In the genomic region with DNA sequence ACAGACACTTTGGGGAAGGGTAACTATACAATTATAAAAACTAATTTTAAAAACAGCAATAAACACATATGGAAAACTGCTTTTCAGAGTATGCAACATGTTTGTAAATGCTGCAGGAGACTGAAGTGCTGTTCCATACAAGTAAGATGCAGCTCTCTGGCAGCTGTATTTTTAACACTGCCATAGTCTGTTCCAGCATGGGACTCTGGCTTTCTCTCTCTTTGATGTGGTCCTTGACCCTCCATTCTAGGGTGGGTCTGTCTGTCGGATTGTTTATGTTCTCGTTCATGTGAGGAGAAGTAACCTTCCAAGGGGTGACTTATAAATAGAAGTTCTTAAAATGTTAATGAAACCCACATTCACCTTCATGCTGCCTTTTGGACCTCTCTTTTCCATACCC, we compare ENCODE assay signal across 26 mouse cellular contexts.
DNase-seq lines count a peak whose midpoint lies in the region; ATAC-seq and TF ChIP-seq lines count a peak whose summit lies in the region.
"Had no signal": no experiment of that assay in that cellular context is flagged by ENCODE, and none has a peak within 500 bp of the region (broad histone marks: within the 10 kb centered on the region; RNA-seq: fewer than 3 reads in every experiment).

No protein-coding gene starts in this region.

- no peaks in the 10 kb centered on the region for H3K4me1 ChIP-seq in embryonic facial prominence, embryonic 14.5 days (ENCODE audit: control insufficient read depth, insufficient read depth, low read length)
- H3K4me1 ChIP-seq in embryonic facial prominence, embryonic 10.5 days: peaks cover 6% of the 10 kb centered on the region; the same call in 1 of the 2 replicates
- no peaks in the 10 kb centered on the region for H3K4me1 ChIP-seq in limb, embryonic 11.5 days (ENCODE audit: control insufficient read depth, insufficient read depth, low read length)
- peaks cover 13% of the 10 kb centered on the region; the same call in 1 of the 2 replicates for H3K4me1 ChIP-seq in limb, embryonic 10.5 days
- 0 out of 2 replicates have a peak, but pooled peaks cover 5% of the 10 kb centered on the region for H3K4me1 ChIP-seq in limb, embryonic 13.5 days
- no peaks in the 10 kb centered on the region for H3K4me1 ChIP-seq in hindbrain, postnatal 0 days (ENCODE audit: insufficient read depth, low read length)
- H3K4me1 ChIP-seq: embryonic facial prominence, embryonic 12.5 days; heart, embryonic 10.5 days; heart, embryonic 13.5 days; intestine, embryonic 15.5 days had no signal

- H3K9ac ChIP-seq in embryonic facial prominence, embryonic 14.5 days (ENCODE audit: low read depth, low read length): no peak overlapping the region
- H3K9ac ChIP-seq in limb, embryonic 11.5 days (ENCODE audit: low read length): no peak overlapping the region
- H3K9ac ChIP-seq in limb, embryonic 13.5 days: no peak overlapping the region
- H3K9ac ChIP-seq in hindbrain, postnatal 0 days (replicated peaks; ENCODE audit: low read length): no peak overlapping the region
- H3K9ac ChIP-seq: embryonic facial prominence, embryonic 12.5 days; forebrain, embryonic 13.5 days; forebrain, postnatal 0 days; heart, embryonic 13.5 days; hindbrain, embryonic 14.5 days; intestine, embryonic 15.5 days had no signal

- 13% methylated on average over 2 of the region's 2 CpGs for WGBS in embryonic facial prominence, embryonic 14.5 days
- WGBS in embryonic facial prominence, embryonic 10.5 days: 19% methylated on average over 2 of the region's 2 CpGs
- 7% methylated on average over 2 of the region's 2 CpGs for WGBS in limb, embryonic 11.5 days
- WGBS in limb, embryonic 10.5 days: 8% methylated on average over 2 of the region's 2 CpGs
- WGBS in limb, embryonic 13.5 days: 7% methylated on average over 2 of the region's 2 CpGs
- 32% methylated on average over 2 of the region's 2 CpGs for WGBS in hindbrain, postnatal 0 days

- no peaks in the 10 kb centered on the region for H3K36me3 ChIP-seq in embryonic facial prominence, embryonic 14.5 days (ENCODE audit: control insufficient read depth, insufficient read depth, low read length)
- H3K36me3 ChIP-seq in embryonic facial prominence, embryonic 10.5 days (replicated peaks): no peaks in the 10 kb centered on the region
- H3K36me3 ChIP-seq in limb, embryonic 11.5 days (ENCODE audit: control insufficient read depth, insufficient read depth, low read length): no peaks in the 10 kb centered on the region
- no peaks in the 10 kb centered on the region for H3K36me3 ChIP-seq in limb, embryonic 10.5 days
- no peaks in the 10 kb centered on the region for H3K36me3 ChIP-seq in limb, embryonic 13.5 days
- H3K36me3 ChIP-seq in hindbrain, postnatal 0 days (ENCODE audit: insufficient read depth, low read length): no peaks in the 10 kb centered on the region
- H3K36me3 ChIP-seq: embryonic facial prominence, embryonic 12.5 days; G1E; heart, embryonic 10.5 days; heart, embryonic 13.5 days; intestine, embryonic 15.5 days had no signal

- H3K4me2 ChIP-seq in embryonic facial prominence, embryonic 14.5 days (ENCODE audit: low read depth, low read length): no peak overlapping the region
- no peak overlapping the region for H3K4me2 ChIP-seq in limb, embryonic 11.5 days (ENCODE audit: low read depth, severe bottlenecking)
- H3K4me2 ChIP-seq in limb, embryonic 13.5 days (replicated peaks): no peak overlapping the region
- H3K4me2 ChIP-seq in hindbrain, postnatal 0 days (ENCODE audit: low read depth, low read length): no peak overlapping the region
- H3K4me2 ChIP-seq: embryonic facial prominence, embryonic 12.5 days; forebrain, embryonic 13.5 days; heart, embryonic 13.5 days; hindbrain, embryonic 14.5 days; intestine, embryonic 15.5 days had no signal

- H3K4me3 ChIP-seq in embryonic facial prominence, embryonic 14.5 days (ENCODE audit: low read depth, low read length): no peak overlapping the region
- no peak overlapping the region for H3K4me3 ChIP-seq in embryonic facial prominence, embryonic 10.5 days
- H3K4me3 ChIP-seq in limb, embryonic 11.5 days (ENCODE audit: low read depth, low read length): no peak overlapping the region
- no peak overlapping the region for H3K4me3 ChIP-seq in limb, embryonic 10.5 days
- H3K4me3 ChIP-seq in limb, embryonic 13.5 days: no peak overlapping the region
- no peak overlapping the region for H3K4me3 ChIP-seq in hindbrain, postnatal 0 days (ENCODE audit: low read length)
- H3K4me3 ChIP-seq: embryonic facial prominence, embryonic 12.5 days; erythroblast, embryonic 14.5 days; forebrain, embryonic 13.5 days; heart, adult 2 months; heart, embryonic 10.5 days; heart, embryonic 13.5 days; intestine, embryonic 15.5 days had no signal

- no peak for TF ChIP-seq CTCF in hindbrain, postnatal 0 days (IDR thresholded peaks at IDR 0.05; ENCODE audit: low read depth)

- DNase-seq in embryonic facial prominence, embryonic 14.5 days (ENCODE audit: low spot score): peak; percentile 38
- no peak for DNase-seq in embryonic facial prominence, embryonic 10.5 days (ENCODE audit: low spot score)
- DNase-seq in limb, embryonic 11.5 days (ENCODE audit: low spot score): no peak
- no peak for DNase-seq in limb, embryonic 10.5 days (ENCODE audit: low spot score)
- no peak for DNase-seq in hindbrain, postnatal 0 days (ENCODE audit: low spot score)
- DNase-seq: adrenal gland, postnatal 10 days; adrenal gland, postnatal 36 days; cerebellum, adult 18-20 months; cerebellum, adult 9-10 months; cerebellum, postnatal 14 days; forebrain, postnatal 0 days; gastrocnemius, postnatal 25 days; heart, adult 2 months; heart, postnatal 14 days; heart, postnatal 4 days had no signal

- H3K27me3 ChIP-seq in embryonic facial prominence, embryonic 14.5 days (replicated peaks; ENCODE audit: control insufficient read depth, insufficient read depth, low read length): no peaks in the 10 kb centered on the region
- no peaks in the 10 kb centered on the region for H3K27me3 ChIP-seq in embryonic facial prominence, embryonic 10.5 days (replicated peaks; ENCODE audit: low read depth, poor library complexity, severe bottlenecking)
- H3K27me3 ChIP-seq in limb, embryonic 11.5 days (ENCODE audit: control insufficient read depth, insufficient read depth, low read length): no peaks in the 10 kb centered on the region
- H3K27me3 ChIP-seq in limb, embryonic 10.5 days (ENCODE audit: low read depth, poor library complexity, severe bottlenecking): no peaks in the 10 kb centered on the region
- H3K27me3 ChIP-seq in limb, embryonic 13.5 days: no peaks in the 10 kb centered on the region
- H3K27me3 ChIP-seq in hindbrain, postnatal 0 days (ENCODE audit: insufficient read depth, low read length): no peaks in the 10 kb centered on the region
- H3K27me3 ChIP-seq: CH12.LX; embryonic facial prominence, embryonic 12.5 days; heart, embryonic 13.5 days; intestine, embryonic 15.5 days; Patski had no signal

- H3K9me3 ChIP-seq in embryonic facial prominence, embryonic 14.5 days (ENCODE audit: control insufficient read depth, low read length): no peaks in the 10 kb centered on the region
- H3K9me3 ChIP-seq in embryonic facial prominence, embryonic 10.5 days: no peaks in the 10 kb centered on the region
- no peaks in the 10 kb centered on the region for H3K9me3 ChIP-seq in limb, embryonic 11.5 days (ENCODE audit: control insufficient read depth, low read length)
- no peaks in the 10 kb centered on the region for H3K9me3 ChIP-seq in limb, embryonic 10.5 days (replicated peaks)
- no peaks in the 10 kb centered on the region for H3K9me3 ChIP-seq in limb, embryonic 13.5 days
- H3K9me3 ChIP-seq in hindbrain, postnatal 0 days (ENCODE audit: low read length): no peaks in the 10 kb centered on the region
- H3K9me3 ChIP-seq: embryonic facial prominence, embryonic 12.5 days; forebrain, embryonic 13.5 days; heart, embryonic 10.5 days; heart, embryonic 13.5 days; intestine, embryonic 15.5 days had no signal

- ATAC-seq in embryonic facial prominence, embryonic 14.5 days (ENCODE audit: low read depth): no peak
- peak; percentile 68; the same call in 1 of the 2 replicates for ATAC-seq in limb, embryonic 11.5 days (ENCODE audit: insufficient number of reproducible peaks, low FRiP score, low TSS enrichment, low read depth)
- ATAC-seq in limb, embryonic 13.5 days (ENCODE audit: low FRiP score, low read depth): peak; percentile 32; the same call in 1 of the 2 replicates
- no peak for ATAC-seq in hindbrain, postnatal 0 days
- ATAC-seq: forebrain, embryonic 13.5 days; forebrain, postnatal 0 days; intestine, embryonic 15.5 days; Patski had no signal

- no peak overlapping the region for H3K27ac ChIP-seq in embryonic facial prominence, embryonic 14.5 days (replicated peaks; ENCODE audit: low read depth, low read length)
- no peak overlapping the region for H3K27ac ChIP-seq in embryonic facial prominence, embryonic 10.5 days (replicated peaks)
- H3K27ac ChIP-seq in limb, embryonic 11.5 days (replicated peaks; ENCODE audit: low read depth, low read length): no peak overlapping the region
- no peak overlapping the region for H3K27ac ChIP-seq in limb, embryonic 10.5 days
- no peak overlapping the region for H3K27ac ChIP-seq in limb, embryonic 13.5 days
- H3K27ac ChIP-seq in hindbrain, postnatal 0 days: no peak overlapping the region
- H3K27ac ChIP-seq: embryonic facial prominence, embryonic 12.5 days; forebrain, embryonic 13.5 days; heart, adult 2 months; heart, embryonic 10.5 days; heart, embryonic 13.5 days; hindbrain, embryonic 14.5 days; intestine, embryonic 15.5 days had no signal

Comparison
In these comparisons a context has a peak if more than half of its experiments do, and no peak if none do; other contexts are left out.
1. ATAC-seq: peak in limb, embryonic 11.5 days (single experiment) and limb, embryonic 13.5 days (single experiment); none in embryonic facial prominence, embryonic 14.5 days (single experiment) and hindbrain, postnatal 0 days (single experiment).